Mouse (Mus musculus) forebrain, embryonic 15.5 days (tissue): ENCODE results near the gene Esyt2. TPM values are rescaled to one million over a fixed set of nuclear protein-coding genes. Genes with fewer than 3 reads are reported as not detected.

Experiments used
- ATAC-seq: fragments of 200-750 bp; cut with Nextera tagmentation; replicated peaks from 2 replicates; pipeline ENCODE4 v1.8.0; 2017; ENCODE audit warnings: mild to moderate bottlenecking, moderate TSS enrichment, moderate library complexity
- H3K27ac ChIP-seq: fragments of 300-500 bp; sonication (generic); replicated peaks from 2 replicates; pipeline ENCODE4 v1.5.1; 2015; ENCODE audit warnings: mild to moderate bottlenecking, inconsistent platforms
- H3K27me3 ChIP-seq: fragments of 300-500 bp; sonication (generic); 2 replicates; pipeline ENCODE4 v1.6.1; 2015; ENCODE audit warnings: inconsistent platforms
- H3K36me3 ChIP-seq: fragments of 300-500 bp; sonication (generic); 2 replicates; pipeline ENCODE4 v1.6.1; 2015; ENCODE audit warnings: mild to moderate bottlenecking, inconsistent platforms
- H3K4me1 ChIP-seq: fragments of 300-500 bp; sonication (generic); 2 replicates; pipeline ENCODE4 v1.6.1; 2015; ENCODE audit warnings: inconsistent platforms
- H3K4me2 ChIP-seq: fragments of 300-500 bp; sonication (generic); replicated peaks from 2 replicates; pipeline ENCODE4 v1.6.1; 2015; ENCODE audit warnings: mild to moderate bottlenecking, inconsistent platforms
- H3K4me3 ChIP-seq: fragments of 300-500 bp; sonication (generic); 2 replicates; pipeline ENCODE4 v1.5.1; 2015; ENCODE audit warnings: mild to moderate bottlenecking, inconsistent platforms
- H3K9ac ChIP-seq: fragments of 300-500 bp; sonication (generic); replicated peaks from 2 replicates; pipeline ENCODE4 v1.6.1; 2015; ENCODE audit warnings: mild to moderate bottlenecking, inconsistent platforms
- H3K9me3 ChIP-seq: fragments of 300-500 bp; sonication (generic); 2 replicates; pipeline ENCODE4 v1.6.1; 2016; ENCODE audit warnings: inconsistent platforms
- WGBS: fragments of 180-500 bp; shearing (Covaris S2); methylation state at CpG from one replicate; pipeline ENCODE4 v1.1.7; 2015; ENCODE audit warnings: mixed read lengths; 5-methylcytosine and 5-hydroxymethylcytosine counted together
- microRNA-seq: library from miRNA; unstranded; fragments of <30 nt; microRNA quantifications from one replicate; pipeline ENCODE4, GENCODE M21; 2016
- polyA plus RNA-seq: library from polyadenylated mRNA; unstranded; fragments of >200 nt; fragmentation: Nextera tagmentation; extraction: Ambion mirVana; gene quantifications from 2 replicates; pipeline ENCODE4 v1.2.1, GENCODE M21; 2015

The Esyt2 gene
- polyA plus RNA-seq, 1 experiment from 2014 or later = 13.0 TPM

- no peak overlapping the region for H3K27ac ChIP-seq
- no peak overlapping the region for H3K4me2 ChIP-seq
- H3K36me3 ChIP-seq = peaks cover 11% of the 10 kb centered on the region; the same call in 1 of the 2 replicates
- no peaks in the 10 kb centered on the region for H3K27me3 ChIP-seq
- H3K9ac ChIP-seq = no peak overlapping the region
- H3K9me3 ChIP-seq = no peaks in the 10 kb centered on the region
- no peaks in the 10 kb centered on the region for H3K4me1 ChIP-seq
- 96% methylated on average over 4 of the region's 4 CpGs for WGBS
- no peak for ATAC-seq
- no peak overlapping the region for H3K4me3 ChIP-seq
Measured at GRCm38 (mm10) chr12:116414941-116415340, 133.9 kb downstream of the Esyt2 start.

- H3K9me3 ChIP-seq = no peaks in the 10 kb centered on the region
- no peak overlapping the region for H3K4me3 ChIP-seq
- no peak for ATAC-seq
- no peak overlapping the region for H3K4me2 ChIP-seq
- WGBS = 97% methylated on average over 1 of the region's 1 CpGs
- no peaks in the 10 kb centered on the region for H3K4me1 ChIP-seq
- H3K9ac ChIP-seq = no peak overlapping the region
- H3K27ac ChIP-seq = no peak overlapping the region
- H3K36me3 ChIP-seq = peaks cover 14% of the 10 kb centered on the region; the same call in 1 of the 2 replicates
- no peaks in the 10 kb centered on the region for H3K27me3 ChIP-seq
Measured at GRCm38 (mm10) chr12:116416514-116416913, 135.5 kb downstream of the Esyt2 start.

GRCm38 (mm10) chr12:116421656-116422055 is 140.7 kb downstream of the Esyt2 start:
- Histone ChIP-seq H3K36me3 (peaks cover 16% of the 10 kb centered on the region), H3K27me3 (no peaks in the 10 kb centered on the region), H3K9me3 (no peaks in the 10 kb centered on the region), H3K4me2 (no peak overlapping the region), H3K4me1 (no peaks in the 10 kb centered on the region), H3K27ac (no peak overlapping the region), H3K4me3 (no peak overlapping the region), H3K9ac (no peak overlapping the region)
- 94% methylated on average over 2 of the region's 2 CpGs for WGBS
- no peak for ATAC-seq

- Histone ChIP-seq H3K4me1 (no peaks in the 10 kb centered on the region), H3K4me3 (no peak overlapping the region), H3K36me3 (peaks cover 36% of the 10 kb centered on the region), H3K4me2 (no peak overlapping the region), H3K27ac (no peak overlapping the region), H3K9ac (no peak overlapping the region), H3K9me3 (no peaks in the 10 kb centered on the region), H3K27me3 (no peaks in the 10 kb centered on the region)
- no peak for ATAC-seq
- WGBS = 95% methylated on average over 2 of the region's 2 CpGs
Measured at GRCm38 (mm10) chr12:116425392-116425791, 144.4 kb downstream of the Esyt2 start.

- 93% methylated on average over 2 of the region's 2 CpGs for WGBS
- peaks cover 18% of the 10 kb centered on the region for H3K36me3 ChIP-seq
- ATAC-seq = no peak
Measured at GRCm38 (mm10) chr12:116433742-116434141, 152.7 kb downstream of the Esyt2 start.

GRCm38 (mm10) chr12:116435232-116435631 is 154.2 kb downstream of the Esyt2 start:
- Histone ChIP-seq H3K36me3 (peaks cover 20% of the 10 kb centered on the region), H3K9me3 (no peaks in the 10 kb centered on the region), H3K4me3 (no peak overlapping the region), H3K4me2 (no peak overlapping the region), H3K27ac (no peak overlapping the region), H3K27me3 (no peaks in the 10 kb centered on the region), H3K9ac (no peak overlapping the region), H3K4me1 (no peaks in the 10 kb centered on the region)
- ATAC-seq = no peak
- WGBS = 94% methylated on average over 2 of the region's 2 CpGs

More at GRCm38 (mm10) chr12:116433742-116434141, 152.7 kb downstream of the Esyt2 start:
- no peak overlapping the region for H3K4me3 ChIP-seq
- H3K9ac ChIP-seq = no peak overlapping the region
- no peak overlapping the region for H3K4me2 ChIP-seq
- H3K27me3 ChIP-seq = no peaks in the 10 kb centered on the region
- H3K27ac ChIP-seq = no peak overlapping the region
- H3K4me1 ChIP-seq = no peaks in the 10 kb centered on the region
- H3K9me3 ChIP-seq = no peaks in the 10 kb centered on the region

GRCm38 (mm10) chr12:116436125-116436524 is 155.1 kb downstream of the Esyt2 start:
- Histone ChIP-seq H3K4me1 (no peaks in the 10 kb centered on the region), H3K9me3 (no peaks in the 10 kb centered on the region), H3K4me2 (no peak overlapping the region), H3K4me3 (no peak overlapping the region), H3K9ac (no peak overlapping the region), H3K27ac (no peak overlapping the region), H3K36me3 (peaks cover 24% of the 10 kb centered on the region), H3K27me3 (no peaks in the 10 kb centered on the region)
- no peak for ATAC-seq
- WGBS = 86% methylated on average over 3 of the region's 3 CpGs

GRCm38 (mm10) chr12:116438591-116438990 is 157.6 kb downstream of the Esyt2 start:
- no peak overlapping the region for H3K27ac ChIP-seq
- 90% methylated on average over 5 of the region's 5 CpGs for WGBS
- peaks cover 22% of the 10 kb centered on the region for H3K36me3 ChIP-seq
- H3K4me1 ChIP-seq = no peaks in the 10 kb centered on the region
- H3K9me3 ChIP-seq = no peaks in the 10 kb centered on the region
- H3K9ac ChIP-seq = no peak overlapping the region
- H3K4me3 ChIP-seq = no peak overlapping the region
- no peaks in the 10 kb centered on the region for H3K27me3 ChIP-seq
- H3K4me2 ChIP-seq = no peak overlapping the region
- no peak for ATAC-seq

Small RNA genes within 50 kb of the gene (microRNA-seq; reads per million reads assigned to microRNA genes)
- not detected for gene Gm23190

Other genes with a start within 250 kb of the Esyt2 start
- gene Zfp386, start 233.5 kb upstream of the Esyt2 start, polyA plus RNA-seq = 64.1 and 69.5 TPM in 2 replicates
- gene Vipr2, start 203.5 kb upstream of the Esyt2 start, polyA plus RNA-seq = 0.43 and 0.60 TPM in 2 replicates
- 18.0 and 21.1 TPM in 2 replicates for gene Wdr60, start 18.2 kb upstream of the Esyt2 start, polyA plus RNA-seq
- not detected in 2 replicates for gene Gm11027, start 5.8 kb upstream of the Esyt2 start, polyA plus RNA-seq
- gene Ncapg2, start 124.2 kb downstream of the Esyt2 start, polyA plus RNA-seq = 19.1 and 21.2 TPM in 2 replicates
- 10.4 and 10.8 TPM in 2 replicates for gene Ptprn2, start 204.5 kb downstream of the Esyt2 start, polyA plus RNA-seq